Mouse (Mus musculus): ENCODE measurements around the gene Tmtc2. TPM values are rescaled to one million over a fixed set of nuclear protein-coding genes. Genes with fewer than 3 reads are reported as not detected.

Gene Tmtc2
- polyA plus RNA-seq, 2 experiments from 2014 or later: 0.39 TPM; not detected in 1

DNA sequence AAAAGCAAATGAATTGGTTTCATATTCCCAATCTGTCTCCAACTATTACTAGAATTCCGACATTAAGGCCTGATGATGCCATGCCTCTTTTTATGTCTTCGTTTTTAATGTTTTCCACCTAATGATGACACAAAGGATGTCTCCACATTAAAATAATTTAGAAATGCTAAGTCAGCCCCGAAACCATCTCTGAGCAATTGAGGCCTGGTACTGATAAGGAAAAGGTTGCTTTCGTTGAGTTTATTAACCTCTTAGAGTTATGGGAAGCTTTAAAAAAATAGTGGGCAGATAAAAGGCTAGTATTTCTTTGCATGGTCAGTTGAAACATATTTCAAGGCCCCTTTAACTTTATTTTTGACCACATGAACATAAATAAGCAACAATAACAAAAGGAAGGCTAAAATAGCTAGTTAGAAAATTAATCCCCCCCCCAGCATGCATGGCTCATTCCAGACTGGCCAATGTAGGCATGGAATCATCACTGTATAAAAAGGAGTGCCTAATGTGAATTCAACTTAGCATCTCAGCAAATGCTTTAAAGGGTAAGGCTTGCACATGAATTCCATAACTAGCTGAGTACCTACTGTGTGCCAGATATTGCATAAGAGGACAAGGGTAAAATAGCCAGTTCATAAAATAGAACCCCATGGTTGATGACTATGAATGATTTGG lies 168.3 kb downstream of the Tmtc2 start:
- no peak for ATAC-seq

DNA sequence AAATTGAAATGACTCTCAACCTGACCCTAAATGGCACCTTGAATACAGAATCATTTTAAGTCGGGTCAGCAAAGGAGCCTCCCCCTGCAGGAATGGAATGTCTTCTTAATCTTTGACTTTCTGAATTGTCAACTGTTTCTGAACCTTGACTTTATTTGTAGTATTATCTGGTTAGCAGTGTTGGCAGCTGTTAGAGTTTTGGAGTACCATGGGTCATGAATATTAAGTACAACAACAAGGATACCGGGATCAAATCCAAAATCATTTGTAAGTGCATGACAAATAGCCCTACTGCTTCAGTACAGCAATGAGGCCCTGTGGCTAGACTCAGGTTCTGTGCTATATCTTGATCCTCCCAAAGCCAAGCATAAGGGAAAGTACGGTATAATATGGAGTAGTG lies 170.3 kb downstream of the Tmtc2 start:
- no peak for ATAC-seq

DNA sequence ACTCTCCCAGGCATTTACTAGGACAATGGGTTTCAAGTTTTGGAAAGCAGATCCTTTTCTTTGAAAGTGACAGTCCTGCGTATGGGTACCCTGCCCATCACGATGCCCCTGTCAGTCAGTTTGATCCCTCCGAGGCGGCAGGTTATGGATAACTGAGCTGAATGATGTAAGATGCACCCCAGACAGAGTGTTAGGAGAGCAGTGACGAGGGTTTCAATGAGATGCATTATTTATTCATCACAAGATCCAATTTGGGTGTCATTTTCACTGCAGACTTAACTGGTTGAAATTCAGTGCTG lies 171.8 kb downstream of the Tmtc2 start:
- ATAC-seq: no peak

DNA sequence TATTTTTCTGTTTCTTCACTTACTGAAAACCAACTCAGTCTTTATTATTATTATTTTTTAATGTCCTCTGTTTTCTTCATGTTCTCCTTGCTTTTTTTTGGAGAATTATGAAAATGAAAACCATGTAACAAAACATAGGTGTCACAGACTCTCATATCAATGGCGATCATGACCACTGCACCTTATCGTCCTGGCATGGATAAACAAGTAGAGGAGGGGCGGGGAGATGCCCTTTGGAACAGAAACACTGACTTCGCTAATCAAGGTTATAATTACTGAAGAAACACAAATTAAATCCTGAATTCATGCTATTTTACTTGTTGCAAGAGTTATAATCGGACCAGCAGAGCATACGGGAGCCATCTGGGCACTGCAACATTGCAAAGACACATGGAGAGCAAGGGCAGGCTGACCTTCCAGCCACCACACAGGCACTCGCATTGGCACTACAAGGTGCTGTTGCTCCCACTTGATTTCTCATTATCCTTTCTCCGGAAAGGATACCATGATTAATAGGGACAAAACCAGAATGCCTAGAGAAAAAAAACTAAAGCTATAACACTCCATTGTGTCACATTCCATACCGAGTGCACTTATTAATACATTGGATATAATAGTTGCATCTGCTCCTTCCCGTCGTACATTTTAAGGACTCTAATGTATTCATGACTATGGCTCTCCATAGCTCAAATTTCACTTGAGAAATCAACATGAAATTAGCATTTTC lies 172.3 kb downstream of the Tmtc2 start:
- ATAC-seq: no peak

DNA sequence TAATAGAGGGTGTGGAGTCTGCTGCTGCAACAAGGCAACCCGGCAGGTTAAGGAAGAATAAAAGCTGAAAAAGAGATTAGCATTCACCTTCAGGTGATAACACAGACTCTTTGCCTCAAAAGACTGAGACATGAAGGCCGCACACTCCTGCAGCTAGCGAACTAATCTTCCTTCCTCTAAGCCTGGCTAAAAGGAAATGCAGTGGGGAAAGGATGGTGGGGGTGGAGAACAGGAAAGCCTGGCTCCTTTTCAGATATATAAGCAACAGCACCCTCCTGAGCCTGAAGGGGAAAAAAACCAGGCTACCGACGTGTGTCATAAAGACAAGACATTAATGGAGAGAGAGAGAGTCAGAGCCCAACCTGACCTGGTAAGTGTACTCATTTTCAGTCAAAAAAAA lies 174.9 kb downstream of the Tmtc2 start:
- ATAC-seq: no peak

DNA sequence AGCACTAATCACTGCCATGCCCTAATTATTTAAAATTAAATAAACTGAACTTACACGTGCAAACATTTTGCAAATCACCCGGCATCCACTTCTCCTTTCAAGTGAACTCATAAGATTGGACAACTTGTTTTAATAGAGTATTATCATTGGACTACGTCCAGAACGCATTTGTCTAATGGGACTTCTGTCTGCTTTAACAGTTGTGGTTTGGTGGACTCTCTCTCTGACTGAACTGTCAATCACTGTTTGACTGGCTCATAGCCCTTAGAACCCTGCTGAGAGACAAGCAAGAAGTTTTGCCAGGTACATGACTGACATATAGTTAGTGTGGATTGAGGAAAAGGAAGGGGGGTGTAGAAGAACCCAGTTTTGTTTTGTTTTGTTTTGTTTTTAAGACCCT lies 190.2 kb downstream of the Tmtc2 start:
- no peak for ATAC-seq

DNA sequence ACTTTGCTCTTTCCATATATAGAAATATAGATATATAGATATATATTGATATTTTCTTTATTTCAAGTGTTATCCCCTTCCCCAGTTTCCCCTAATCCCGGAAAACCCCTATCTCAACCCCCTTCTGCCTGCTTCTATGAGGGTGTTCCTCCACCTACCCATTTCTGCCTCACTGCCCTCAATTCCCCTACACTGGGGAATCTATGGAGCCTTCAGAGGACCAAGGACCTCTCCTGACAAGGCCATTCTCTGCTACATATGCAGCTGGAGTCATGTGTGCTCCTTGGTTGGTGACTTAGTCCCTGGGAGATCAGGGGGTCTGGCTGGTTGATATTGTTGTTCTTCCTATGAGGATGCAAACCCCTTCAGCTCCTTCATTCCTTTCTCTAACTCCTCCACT lies 192.5 kb downstream of the Tmtc2 start:
- ATAC-seq: no peak

DNA sequence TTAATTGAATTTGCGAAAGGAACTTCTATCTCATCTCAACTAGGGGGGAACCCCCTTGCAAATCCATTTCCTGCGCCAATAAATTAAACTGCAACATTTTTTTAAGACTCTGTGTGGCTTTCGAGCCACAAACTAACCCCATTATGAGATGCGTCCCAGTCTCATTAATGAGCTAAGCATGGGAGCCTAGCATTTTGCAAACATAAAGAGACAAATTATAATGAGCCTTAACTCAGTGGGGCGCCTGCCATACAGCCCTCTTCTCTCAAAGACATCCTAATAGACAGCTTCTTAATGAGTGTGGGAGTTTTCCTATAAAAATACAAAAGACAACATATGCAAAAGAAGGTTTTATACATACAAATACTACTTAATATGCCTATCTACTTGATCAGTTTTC lies 193.0 kb downstream of the Tmtc2 start:
- ATAC-seq: no peak

DNA sequence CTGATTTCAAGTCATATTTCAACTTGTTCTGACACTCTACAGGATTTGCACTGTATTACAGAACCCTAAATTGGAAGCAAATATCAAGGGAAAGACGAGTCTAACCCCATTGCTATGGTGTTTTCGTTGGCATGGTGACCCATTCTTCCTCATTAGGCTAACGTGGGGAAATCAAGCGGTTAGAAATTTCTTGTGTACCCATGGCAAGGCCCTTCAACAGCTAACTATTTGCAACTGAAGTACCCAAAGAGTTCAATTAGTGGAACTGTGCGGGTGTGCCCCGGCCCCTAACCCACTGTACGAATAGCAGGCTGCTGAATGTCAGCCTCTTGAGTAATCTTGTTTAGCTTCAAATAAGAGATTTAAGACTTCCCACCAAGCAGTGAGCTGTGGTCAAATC lies 193.7 kb downstream of the Tmtc2 start:
- no peak for ATAC-seq

DNA sequence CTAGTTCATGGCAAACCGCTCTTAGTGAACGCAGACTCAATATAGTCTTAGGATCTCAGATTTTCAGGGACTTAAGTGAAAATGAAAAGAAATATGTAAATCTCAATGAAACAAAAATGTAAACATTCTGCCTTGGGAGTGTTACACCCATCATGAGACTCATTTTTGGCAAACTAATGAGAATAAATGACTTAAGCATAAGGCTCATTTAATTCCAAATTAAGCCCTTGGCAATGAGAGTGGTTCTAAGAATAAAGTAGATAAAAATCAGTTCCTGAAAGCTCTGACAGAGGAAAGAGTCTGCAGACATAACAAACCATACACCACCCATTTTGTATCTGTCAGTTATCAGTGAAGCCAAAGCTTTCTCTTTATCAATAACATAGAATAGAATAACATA lies 196.5 kb downstream of the Tmtc2 start:
- ATAC-seq: no peak

DNA sequence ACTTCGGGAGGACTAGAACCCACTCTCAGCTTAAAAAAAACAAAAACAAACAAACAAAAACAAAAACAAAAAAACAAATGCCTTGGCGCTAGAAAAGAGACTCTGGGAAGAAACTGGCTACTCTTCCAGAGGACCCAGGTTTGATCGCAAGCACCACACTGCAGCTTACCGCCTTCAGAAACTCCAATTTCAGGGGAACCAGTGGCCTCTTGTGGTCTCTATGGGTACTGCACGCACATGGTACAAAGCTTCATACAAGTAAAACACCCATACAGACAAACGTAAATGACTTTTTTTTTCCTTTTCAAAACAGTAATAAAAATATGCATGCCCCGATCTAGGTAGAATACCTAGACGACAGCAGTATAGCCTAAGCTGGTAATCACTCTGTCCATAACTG lies 201.0 kb downstream of the Tmtc2 start:
- no peak for ATAC-seq

DNA sequence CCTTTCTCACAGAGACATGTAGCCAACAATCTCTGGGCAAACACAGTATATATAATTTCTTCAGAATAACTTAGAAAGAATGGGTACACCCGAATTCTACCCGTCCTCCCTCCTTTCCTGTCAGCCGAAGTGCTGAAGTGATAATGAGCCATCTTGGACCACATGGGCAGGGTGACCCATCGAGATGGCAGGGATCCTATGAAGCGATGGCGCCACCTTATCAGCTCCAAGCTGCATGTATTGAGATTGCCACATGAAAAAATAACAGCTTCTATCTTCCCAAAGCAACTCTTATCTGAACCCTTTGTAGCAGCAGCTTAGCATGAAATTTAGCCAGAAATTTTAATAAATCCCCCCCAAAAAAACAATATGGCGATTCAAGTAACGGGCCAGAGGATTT lies 206.0 kb downstream of the Tmtc2 start:
- ATAC-seq: no peak

DNA sequence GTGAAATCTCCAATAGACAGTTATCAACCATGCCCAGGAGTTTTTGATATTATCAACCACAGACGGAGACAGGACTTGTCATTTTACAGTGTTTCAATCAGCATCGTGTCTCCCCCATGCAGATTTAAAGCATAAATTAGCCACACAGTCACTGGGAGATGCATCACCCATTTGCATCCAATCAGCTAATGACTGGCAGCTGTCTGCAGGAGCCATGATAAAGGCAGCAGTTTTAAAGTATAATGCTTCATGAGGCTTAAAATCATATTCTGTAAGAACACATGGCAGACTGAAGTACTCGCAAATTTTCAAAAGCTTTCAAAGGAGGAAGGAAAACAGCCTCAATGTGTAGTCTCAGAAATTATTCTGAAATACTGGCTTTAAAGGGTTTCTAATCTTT lies 209.8 kb downstream of the Tmtc2 start:
- no peak for ATAC-seq

DNA sequence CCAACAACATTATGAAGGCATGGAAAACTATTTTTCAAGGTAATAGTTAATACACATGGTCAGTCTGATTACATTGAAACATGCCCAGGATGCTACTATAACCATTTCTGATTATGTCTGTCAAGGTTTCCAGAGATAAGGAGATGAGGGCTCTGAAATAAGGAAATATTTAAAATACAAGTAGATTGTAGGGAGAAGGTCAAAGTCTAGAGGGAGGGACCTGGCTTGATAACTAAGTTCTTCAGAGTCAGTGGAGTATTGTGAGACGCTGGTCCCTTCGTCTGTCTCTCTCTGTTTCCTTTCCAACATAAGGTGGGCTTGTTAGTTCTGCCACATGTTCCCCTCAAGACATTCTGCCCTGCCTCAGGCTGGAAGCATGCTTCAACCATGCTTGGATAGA lies 223.9 kb downstream of the Tmtc2 start:
- no peak for ATAC-seq

DNA sequence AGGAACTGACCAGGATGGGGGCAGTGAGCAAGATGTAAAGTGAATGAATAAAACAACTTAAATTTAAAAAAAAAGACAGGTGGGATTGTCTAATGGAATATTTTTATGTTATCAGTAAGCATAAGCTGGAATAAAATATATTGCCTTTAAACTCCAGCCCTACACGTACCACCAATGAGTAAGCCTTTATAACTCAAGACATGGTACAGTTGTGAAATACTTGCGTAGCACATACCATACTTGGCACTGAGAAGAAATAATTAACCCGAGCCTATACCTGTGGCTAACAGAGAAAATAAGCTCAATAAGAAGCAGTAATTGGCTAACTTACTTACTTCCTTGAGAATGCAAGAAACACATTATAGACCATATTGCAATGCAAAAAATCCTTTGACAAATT lies 228.3 kb downstream of the Tmtc2 start:
- ATAC-seq: no peak

DNA sequence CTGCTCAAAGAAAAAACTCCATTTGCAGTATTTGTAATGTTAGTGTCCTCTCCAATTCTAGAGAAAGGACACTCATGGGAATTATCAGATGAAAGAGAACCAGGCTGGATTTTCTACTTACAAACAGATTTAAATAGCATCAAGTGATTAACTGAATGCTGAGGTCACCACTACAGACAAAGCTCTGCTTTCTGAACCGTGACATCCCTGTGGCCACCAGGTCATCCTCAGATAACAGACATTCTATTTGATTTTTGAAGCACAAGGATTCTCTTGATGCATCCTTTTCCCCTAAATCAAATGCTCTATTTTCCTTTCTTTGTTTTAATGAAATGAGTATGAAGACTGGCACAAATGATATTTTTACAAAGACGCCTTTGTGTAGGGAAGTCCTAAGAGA lies 241.4 kb downstream of the Tmtc2 start:
- ATAC-seq: no peak

DNA sequence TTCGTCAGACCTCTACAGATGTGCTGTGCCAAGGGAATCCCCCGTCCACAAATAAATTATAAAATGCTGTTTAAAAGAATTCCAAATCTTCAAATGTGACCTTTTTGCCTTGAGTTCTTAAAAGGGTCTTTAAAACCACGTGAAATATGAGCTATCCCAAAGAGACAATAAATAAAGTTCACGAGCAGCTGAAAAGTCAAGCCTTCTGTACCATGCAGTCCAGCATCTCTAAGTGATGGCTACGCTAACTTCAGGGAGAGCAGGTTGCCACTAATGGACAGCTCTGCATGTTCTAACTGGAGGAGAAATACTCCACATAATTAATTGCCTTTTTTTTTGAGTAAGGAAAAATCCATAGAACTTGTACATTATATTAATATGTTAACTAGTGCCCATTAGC lies 243.9 kb downstream of the Tmtc2 start:
- no peak for ATAC-seq

DNA sequence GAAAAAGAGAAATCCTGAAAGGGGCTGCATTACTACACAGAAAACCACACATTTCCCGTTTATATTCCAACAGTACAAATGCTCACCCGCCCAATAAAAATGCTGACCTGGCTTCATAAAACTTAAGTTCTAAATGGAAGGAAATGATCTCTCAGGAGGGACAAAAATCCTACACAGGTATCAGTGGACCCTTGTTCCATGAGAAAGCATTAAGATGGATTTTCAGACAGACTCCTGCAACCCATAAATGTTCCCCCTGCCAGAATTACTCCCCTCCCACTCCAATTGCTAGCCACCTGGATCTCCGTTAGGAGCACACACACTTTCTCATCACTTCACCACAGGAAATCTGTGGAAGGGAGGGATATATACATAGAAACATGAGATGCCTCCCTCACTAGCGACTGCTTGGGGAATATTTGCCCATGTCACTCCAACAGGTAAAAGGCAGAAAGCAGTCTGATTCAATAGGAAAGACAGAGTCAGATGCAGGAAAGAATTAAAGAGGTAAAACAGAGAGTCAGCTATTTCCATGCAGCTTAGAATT lies 250.5 kb downstream of the Tmtc2 start:
- no peak for ATAC-seq

DNA sequence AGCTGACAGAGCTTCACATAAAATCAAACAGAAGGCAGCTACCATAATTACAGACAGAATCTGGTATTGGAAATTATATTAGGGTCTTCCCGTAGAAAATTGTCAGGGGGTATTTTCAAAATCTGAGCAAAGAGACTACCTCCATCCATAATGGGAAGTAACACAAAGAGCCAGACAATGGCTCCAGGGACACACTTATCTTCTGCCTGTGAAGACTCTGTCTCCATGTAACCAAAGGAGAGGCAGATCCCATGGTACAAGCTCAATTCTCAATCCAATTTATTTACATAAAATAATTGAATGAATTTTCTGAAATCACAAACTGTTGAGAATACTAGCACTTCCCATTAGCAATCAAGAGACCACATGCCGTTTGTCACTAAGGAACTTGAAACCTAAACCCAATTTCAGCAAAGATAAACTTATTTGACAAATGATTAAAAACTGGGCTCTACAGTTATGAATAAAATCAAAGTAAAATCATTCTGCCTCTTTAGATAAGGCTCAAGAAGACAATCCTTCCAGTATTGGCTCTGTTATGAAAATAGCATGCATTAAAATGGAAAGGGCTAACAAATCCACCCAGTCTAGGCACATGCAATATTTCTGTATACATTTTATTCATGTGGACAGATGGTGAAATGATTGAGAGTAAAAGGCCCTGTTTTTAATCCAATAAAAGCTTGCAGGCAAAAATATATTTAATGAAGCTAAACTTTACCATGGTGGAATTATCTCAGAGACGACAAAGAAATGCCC lies 254.8 kb downstream of the Tmtc2 start:
- ATAC-seq: no peak

DNA sequence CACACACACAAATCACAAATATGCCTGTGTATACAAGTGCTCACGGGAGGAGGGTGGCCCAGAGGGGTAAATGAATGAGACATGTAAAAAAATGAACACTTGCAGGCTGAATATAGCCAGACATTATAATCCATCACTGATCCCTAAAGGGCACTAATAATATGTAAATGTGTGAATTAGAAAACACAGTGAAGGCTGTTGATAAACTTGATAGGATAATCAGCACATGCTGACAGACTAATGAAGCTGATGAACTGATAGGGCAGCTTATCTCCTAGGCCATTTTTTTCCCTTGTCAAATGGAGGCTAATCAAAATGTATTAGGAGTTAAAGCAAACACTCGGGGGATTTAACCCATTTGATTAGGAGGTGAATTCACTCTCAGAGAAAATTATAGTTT lies 255.4 kb downstream of the Tmtc2 start:
- no peak for ATAC-seq

DNA sequence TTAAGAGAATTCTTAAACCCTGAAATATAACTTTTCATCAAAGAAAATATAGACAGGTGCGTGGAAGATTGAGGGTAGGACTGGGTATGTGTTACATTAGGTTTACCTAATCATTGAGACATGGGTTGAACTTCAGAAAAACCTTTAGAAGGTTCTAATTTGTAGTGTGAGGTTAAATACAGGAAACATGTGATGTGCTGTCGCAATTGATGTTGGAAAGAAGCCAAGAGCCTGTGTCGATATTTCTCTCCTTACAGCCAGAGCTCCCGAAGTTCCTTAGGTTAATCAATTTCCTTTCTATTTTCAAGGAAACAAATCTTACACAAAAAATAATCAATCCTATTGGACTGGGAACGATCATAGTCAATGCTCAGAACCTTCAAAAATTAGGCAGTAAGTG lies 261.3 kb downstream of the Tmtc2 start:
- ATAC-seq: no peak

DNA sequence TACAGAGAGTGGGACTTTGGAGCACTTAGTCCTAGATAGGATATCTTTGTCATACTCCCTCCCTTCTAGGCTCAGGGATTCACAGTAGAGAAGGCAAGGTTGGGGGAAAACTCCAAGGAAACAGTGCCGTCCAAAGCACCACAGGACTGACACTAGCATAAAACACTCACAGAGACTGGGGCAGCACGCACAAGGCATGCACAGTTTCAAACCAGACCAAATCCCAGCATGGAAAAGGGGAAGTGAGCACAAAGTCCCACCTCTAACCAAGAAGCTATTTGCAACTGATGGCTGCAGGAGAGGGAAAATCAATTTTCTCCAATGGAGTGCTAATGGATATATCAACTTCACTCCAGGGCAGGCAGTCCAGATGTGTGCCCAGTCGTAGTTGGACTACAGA lies 276.7 kb downstream of the Tmtc2 start:
- no peak for ATAC-seq

DNA sequence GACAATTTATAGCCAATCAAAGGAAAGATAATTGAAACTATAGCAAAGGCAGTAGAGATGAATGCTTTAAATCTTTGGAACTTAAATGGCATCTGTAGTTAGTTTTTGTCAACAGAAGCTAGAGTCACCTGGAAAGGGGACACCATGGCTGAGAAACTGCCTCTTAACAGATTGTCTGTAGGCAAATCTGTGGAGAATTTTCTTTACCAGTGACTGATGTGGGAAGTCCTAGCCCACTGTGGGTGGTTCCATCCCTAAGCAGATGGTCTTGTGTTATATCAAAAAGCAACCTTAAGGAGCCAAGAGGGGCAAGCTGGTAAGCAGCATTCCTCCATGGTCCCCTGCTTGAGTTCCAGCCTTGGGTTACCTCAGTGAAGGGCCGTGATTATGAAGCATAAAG lies 281.3 kb downstream of the Tmtc2 start:
- no peak for ATAC-seq

DNA sequence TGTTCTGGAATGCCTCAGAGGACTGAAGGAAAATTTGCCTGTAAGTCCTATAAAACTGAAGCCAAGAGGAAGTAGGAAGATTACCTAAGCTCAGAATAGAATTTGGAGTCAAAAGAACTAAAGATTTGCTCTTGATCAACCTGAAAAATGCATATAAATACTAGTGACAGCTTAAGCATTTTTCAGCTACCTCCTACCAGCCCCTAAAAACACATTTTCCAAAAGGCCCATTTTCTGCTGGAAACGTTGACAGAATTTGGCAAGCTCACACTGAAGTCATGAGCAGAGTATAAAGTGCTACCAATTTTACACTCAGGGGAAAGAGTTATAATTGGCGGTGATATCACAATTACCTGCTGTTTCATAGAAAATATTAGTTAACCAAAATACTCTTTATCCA lies 285.8 kb downstream of the Tmtc2 start:
- no peak for ATAC-seq
